Mouse (Mus musculus) embryo, embryonic 11.5 days (tissue): ENCODE measurements around the gene Smoc2.
A peak's percentile ranks its signal among the peaks of the same experiment; 100 is the strongest.

Experiments used
- DNase-seq: peaks from one replicate; pipeline ENCODE4 v3.0.0-alpha.2; 2012; ENCODE audit warnings: low read depth, low spot score

Gene Smoc2

GRCm38 (mm10) chr17:14346891-14347290, 67.6 kb downstream of the Smoc2 start:
- no peak for DNase-seq

DNA sequence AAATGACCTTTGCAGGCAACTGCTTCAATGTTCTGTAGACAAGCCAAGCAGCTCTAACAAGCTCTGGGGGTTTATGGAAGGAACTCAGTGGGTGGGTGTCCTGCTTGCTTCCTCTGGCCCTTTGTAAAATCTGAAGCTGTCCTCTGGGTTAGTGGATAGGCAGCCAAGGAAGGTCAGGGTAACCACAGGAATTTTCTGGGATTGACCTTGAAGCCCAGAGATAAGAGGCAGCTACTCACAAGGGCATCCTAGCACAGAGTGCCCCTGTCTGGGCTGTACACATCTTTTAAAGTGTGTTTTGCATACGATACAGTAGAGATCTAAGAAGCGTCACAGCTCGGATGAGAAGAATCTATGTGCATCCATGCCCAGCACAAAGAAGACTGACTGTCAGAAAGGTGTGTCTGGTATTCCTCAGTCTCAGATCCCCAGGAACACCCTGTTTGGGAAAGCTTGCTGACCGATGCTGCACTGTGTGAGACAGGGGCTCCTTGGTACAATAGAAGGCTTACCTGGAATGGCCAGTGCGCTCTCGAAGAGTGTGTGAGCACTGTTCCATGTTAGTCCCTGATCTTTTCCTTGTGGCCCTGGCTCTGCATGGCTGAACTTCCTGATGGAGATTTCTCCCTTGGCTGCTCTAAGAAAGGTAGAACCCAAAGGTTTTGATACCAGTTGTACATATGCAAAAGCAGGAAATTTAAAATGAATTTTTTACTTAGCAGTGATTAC, 69.9 kb downstream of the Smoc2 start:
- DNase-seq: no peak

- DNase-seq: no peak
These were observed 74.1 kb downstream of the Smoc2 start for GRCm38 (mm10) chr17:14353219-14354079.

DNA sequence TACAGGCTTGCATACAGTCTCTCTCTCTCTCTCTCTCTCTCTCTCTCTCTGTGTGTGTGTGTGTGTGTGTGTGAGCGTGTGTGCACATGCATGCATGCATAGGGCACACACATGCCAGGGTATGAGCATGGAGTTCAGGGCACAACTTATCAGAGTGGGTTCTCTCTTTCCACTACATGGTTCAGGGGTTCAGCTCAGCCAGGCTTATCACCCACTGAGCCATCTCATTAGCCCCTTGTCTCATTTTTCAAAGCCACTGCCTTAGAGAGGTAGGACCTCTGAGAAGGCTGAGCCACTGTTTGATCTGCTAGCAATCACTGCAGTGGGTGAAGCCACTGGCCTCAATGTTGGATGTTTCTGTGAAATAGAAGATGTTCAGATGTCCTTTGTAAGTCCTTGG, 82.2 kb downstream of the Smoc2 start:
- DNase-seq: no peak

GRCm38 (mm10) chr17:14370476-14370875, 91.2 kb downstream of the Smoc2 start:
- DNase-seq: no peak

- DNase-seq: no peak
These were observed 92.3 kb downstream of the Smoc2 start for GRCm38 (mm10) chr17:14371606-14372005.

DNA sequence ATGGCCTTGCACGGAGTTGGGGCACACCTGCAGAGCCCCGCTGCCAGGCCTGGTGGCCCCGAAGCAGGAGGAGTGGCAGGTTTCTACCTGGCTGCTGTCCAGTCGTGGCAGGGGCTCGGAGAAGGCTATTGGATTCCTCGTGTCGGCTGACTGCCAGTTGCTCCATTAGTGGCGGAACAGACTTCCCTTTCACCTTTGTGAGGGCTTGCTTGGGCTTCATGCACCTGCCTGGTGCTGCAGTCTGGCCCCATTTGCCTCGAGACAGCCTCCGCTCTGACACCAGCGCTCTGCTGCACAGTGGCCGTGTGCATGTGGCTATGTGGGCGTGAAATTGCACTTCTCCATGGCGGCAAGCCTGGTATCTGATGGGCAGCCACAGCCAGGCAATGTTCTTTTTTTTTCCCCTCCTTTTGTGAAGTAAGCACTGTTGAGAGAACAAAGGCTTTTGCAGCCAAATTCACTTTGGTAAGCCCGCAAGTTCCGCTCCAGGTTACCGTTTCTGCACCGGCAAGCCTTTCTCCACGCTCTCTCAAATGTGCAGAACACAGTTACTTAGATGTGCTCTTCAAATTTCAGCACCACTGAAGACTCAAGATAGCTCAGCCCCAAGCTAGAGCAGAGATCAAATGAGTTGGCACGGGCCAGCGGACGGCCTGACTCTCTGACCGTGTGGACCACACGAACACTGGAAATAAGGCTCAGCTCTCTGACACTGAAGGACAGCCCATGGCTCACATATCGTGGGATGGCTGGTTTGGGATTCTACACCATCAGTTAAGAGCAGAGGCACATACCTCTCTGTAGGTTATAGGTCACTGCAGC, 93.2 kb downstream of the Smoc2 start:
- DNase-seq: no peak

DNA sequence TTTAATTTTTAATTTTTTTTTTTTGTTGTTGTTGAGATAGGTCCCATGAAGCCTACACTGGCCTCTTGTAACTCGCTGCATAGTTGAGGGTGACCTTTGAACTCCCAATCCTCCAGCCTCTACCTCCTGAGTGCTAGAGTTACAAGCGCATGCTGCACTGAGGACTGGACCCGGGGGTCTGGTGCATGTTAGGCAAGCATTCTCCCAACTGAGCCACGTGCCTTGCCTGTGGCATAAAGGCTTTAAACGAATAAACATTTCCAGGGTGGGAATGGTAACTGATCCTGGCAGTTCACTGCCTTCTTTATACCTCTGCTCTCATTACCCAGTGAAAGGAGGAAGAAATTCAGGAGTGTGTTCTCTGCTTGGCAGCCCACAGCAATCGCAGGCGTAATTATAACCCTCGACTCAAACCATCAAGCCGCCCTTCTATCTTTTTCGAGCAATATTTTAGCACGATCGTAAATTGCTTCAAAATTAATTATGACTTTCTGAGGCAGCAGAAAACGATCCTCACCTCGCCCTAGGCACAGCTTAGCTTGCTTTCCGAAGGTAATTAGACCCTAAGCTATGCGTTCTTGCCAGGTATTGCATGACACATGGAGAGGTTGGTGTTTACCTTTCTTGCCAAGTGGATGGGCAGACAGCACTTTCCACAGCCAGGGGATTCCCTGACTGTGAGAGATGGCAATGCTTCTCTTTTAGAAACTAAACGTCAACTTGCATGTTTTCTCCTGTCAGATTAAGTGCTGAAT, 99.6 kb downstream of the Smoc2 start:
- DNase-seq: no peak

GRCm38 (mm10) chr17:14379518-14379917, 100.2 kb downstream of the Smoc2 start:
- DNase-seq: no peak

GRCm38 (mm10) chr17:14379966-14380365, 100.7 kb downstream of the Smoc2 start:
- no peak for DNase-seq

DNA sequence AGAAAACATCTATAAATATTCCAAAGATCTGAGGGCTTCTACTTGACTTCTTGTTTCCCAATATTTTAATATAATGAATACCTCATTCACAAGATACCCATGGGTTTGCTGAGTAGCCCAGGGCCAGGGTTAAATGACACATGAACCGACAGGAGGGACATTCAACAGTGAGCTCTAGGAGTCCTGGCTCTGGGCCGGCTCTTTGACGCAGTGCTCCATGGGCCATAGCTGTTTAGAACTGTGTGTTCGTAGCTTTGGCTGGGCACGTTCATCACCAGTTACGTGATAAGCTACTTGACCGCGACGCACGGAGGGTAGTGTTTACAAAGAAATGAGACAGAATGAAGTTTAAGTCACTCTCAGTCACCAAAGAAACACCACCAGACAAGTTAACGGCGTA, 101.2 kb downstream of the Smoc2 start:
- DNase-seq: no peak

GRCm38 (mm10) chr17:14381482-14381881, 102.2 kb downstream of the Smoc2 start:
- DNase-seq: no peak

- DNase-seq: no peak
These were observed 104.7 kb downstream of the Smoc2 start for GRCm38 (mm10) chr17:14383981-14384380.

GRCm38 (mm10) chr17:14384980-14385379, 105.7 kb downstream of the Smoc2 start:
- no peak for DNase-seq

DNA sequence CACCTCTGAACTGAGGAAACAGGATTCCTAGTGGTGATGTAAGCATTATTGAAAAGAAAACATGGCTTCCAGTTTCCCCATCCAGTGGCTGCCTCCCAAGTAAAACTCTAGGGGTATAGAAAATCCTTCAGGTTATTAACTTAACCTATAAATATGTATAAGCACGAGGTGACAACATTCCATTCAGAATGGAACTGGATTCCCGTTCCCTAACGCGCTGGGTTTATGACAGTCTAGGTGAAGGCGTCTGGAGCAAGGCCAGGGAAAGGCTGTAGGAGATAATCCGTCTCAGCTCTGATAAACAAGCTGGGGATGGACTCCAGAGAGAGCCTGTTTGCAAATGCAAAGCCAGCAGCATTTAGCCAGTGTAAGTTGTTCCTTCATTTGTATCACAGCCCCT, 108.0 kb downstream of the Smoc2 start:
- no peak for DNase-seq

DNA sequence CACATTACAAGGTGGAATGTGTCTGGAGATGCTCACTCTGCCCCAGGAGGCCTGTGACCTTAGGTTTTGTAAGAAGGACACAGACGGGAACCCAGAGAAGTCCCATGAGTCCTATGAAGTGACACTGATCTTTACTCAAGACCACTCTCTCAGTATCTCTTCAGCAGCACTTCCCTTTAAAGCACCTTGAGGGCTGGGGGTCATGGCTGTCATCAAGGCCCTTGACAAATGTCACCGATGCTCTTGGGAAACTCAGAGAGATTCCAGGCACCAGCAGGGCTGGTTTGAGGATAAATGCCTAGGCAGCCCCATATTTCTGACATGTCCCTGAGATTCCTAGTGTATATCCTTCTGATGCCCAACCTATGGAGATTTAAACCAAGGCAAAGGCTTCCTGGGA, 113.1 kb downstream of the Smoc2 start:
- DNase-seq: no peak

DNA sequence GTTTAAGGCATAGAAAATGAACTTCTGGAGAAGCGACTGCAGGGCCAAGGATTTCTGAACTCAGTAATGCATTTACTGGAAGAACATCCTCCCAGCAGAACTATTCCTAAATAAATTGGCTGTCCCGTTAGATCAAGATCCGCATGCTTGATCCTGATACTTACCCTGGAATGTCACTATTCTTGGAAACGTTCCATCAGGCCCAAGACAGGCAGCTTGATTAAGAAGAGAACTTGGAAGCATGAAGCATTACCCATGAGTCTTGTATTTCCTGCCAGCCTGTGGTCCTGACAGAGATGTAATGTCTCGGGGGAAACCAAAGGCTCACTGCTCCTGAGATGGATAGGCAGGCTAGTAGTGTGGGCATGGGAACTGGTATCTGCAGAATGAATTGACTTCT, 115.6 kb downstream of the Smoc2 start:
- no peak for DNase-seq

DNA sequence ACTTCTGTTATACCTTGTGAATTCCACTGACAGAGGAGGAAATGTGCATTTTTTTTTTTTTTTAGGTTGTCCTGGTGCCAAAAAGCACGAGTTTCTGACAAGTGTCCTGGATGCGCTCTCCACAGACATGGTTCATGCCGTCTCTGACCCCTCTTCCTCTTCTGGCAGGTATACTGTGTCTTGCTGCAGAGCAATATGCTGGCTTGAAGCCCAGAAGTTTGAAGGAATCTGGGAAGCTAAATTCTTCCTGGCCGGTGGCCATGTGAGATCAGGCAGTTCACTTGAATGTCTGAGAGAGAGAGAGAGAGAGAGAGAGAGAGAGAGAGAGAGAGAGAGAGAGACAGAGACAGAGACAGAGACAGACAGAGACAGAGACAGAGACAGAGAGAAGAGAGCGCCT, 118.2 kb downstream of the Smoc2 start:
- no peak for DNase-seq

- DNase-seq: no peak
These were observed 119.5 kb downstream of the Smoc2 start for GRCm38 (mm10) chr17:14398650-14399424.

DNA sequence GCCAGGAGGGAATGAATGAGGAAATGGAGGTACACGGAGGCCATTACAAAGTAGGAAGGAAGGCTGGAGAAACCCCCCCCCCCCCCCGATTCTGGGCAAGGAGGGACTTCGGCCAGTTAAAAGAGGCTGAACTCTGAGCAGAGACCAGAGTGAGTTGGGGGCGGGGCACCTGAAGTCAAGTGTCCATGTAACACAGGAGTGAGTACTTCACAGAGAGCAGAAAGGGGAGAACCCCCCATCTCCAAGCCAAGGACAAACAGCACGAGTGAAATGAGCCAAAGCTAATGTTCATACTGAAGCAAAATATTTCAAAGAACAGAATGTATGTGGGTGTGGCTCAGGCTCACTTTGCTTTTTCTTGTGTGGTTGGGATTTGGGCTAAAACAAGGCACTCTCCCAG, 121.7 kb downstream of the Smoc2 start:
- no peak for DNase-seq

DNA sequence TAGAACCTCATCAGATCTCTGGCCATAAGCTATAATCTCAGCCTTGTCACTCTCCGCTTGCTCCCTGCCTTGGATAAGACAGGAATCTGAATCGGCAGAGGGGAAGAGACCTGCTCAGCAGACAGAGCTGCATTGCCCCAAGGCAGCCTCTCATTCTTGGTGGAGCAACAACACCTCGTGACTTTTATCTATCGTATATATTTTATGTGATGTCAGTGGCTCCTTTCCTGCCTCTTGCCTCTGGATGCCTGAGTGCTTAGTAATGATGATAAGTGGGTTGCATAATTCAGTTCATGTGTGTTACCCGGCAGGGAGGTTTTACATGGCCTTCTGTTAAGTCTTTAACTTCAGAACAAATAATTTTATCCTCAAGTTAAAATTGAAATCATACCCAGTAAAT, 128.6 kb downstream of the Smoc2 start:
- DNase-seq: peak; percentile 17
